Mouse (Mus musculus) left cerebral cortex, adult 11 months (tissue): ENCODE data around the gene Fanca.
"Not testable (repeated sequence)": the region's sequence is repeated elsewhere in the genome, so short reads cannot be mapped to it uniquely, and the experiment has no call there.

Experiments used
- DNase-seq: peaks from one replicate; pipeline ENCODE4 v3.0.0; 2022; ENCODE audit warnings: low spot score

Gene Fanca

DNA sequence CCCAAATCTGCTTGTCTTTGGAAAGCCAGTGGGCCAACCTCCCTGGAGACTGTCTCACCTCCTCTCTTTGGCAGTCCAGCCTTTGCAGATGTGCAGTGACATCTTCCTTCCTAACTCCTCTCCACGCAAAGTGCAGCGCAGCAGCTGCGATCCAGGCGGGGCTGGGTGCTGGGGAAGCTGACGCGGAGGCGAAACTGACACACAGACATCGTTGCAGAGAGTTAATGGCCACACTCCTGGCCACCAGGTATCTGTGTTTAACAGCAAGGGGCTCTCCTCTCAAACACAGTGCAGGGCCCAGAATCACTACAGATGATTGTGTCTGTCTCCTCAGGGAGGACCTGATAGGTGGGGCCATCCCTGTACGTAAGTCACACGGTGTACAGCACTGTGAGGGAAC, 47.2 kb downstream of the Fanca start:
- no peak for DNase-seq

GRCm38 (mm10) chr8:123267926-123268656, 50.3 kb downstream of the Fanca start:
- no peak for DNase-seq

- not testable (repeated sequence) for DNase-seq
Measured at GRCm38 (mm10) chr8:123257593-123257992, 60.8 kb downstream of the Fanca start.

- peak; percentile 59 for DNase-seq
Measured at GRCm38 (mm10) chr8:123257114-123257513, 61.3 kb downstream of the Fanca start.

- DNase-seq = no peak
Measured at GRCm38 (mm10) chr8:123255170-123255569, 63.2 kb downstream of the Fanca start.

DNA sequence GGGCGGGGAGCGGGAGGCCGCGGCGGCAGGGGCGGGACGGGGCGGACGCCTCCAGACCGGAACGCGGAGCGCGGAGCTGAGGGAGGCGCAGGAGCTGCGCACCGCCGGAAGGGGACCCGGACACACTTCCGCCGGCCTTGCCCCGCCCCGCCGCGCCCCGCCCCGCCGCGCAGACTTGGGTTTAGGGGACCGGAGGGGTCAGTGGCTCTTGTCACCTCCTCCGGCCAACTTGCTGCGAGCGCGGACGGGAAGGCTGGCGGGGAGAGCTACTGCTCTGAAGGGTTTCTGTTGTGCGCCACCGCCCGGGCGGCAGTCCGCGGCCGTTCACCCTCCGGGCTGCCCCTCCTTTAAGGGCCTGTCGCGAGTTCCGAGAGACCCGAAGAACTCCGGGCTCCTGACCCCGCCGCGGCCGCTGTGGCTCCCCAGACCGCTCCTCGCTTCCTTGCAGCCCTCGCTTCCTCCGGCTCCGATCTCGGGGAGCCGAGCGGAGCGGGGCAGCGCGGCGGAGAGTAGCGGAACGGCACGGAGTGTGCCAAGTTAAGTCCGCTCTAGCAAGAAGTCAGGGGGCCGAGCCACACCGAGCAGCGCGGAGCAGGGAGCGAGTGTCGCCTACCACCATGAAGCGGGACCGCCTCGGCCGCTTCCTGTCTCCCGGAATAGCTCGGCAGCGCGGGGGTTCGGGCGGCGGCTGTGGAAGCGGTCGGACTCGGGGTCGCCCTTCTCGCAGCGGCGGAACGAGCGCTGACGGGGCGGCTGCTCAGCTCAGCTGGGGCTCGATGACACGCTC, 64.1 kb downstream of the Fanca start, which contains the start of the genes Zfp276 and Vps9d1:
TSS of gene Zfp276 (plus strand) at position 97 of the 787 bp plus-strand sequence.
TSS of gene Vps9d1 (minus strand) at position 250 of the 787 bp plus-strand sequence.
- peak; percentile 61 for DNase-seq

GRCm38 (mm10) chr8:123253451-123254098, 64.8 kb downstream of the Fanca start:
- no peak for DNase-seq

DNA sequence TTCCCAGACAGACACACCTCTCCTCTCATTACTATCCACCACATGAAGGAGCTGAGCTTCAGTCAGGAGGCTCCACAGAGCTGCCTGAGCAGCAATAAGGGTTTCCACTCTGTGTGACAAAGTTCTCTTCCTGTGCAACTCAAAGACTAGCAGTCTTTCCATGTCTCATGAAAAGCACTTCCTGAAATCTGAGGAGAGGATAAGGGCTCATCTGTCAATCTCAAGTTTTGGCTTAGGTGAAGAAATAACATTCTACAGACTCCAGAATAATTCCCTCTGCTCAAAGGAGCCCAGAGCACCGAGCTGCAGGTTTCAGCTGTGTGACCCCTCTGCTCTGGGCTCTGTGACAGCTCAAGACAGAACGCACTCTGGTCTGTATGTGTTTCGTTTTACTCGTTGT, 65.5 kb downstream of the Fanca start:
- DNase-seq = no peak

GRCm38 (mm10) chr8:123250940-123251339, 67.4 kb downstream of the Fanca start:
- no peak for DNase-seq

GRCm38 (mm10) chr8:123248596-123248995, 69.8 kb downstream of the Fanca start:
- DNase-seq = no peak

GRCm38 (mm10) chr8:123247748-123248147, 70.6 kb downstream of the Fanca start:
- no peak for DNase-seq

GRCm38 (mm10) chr8:123245543-123245942, 72.8 kb downstream of the Fanca start:
- no peak for DNase-seq

GRCm38 (mm10) chr8:123244382-123244781, 74.0 kb downstream of the Fanca start:
- DNase-seq = no peak

DNA sequence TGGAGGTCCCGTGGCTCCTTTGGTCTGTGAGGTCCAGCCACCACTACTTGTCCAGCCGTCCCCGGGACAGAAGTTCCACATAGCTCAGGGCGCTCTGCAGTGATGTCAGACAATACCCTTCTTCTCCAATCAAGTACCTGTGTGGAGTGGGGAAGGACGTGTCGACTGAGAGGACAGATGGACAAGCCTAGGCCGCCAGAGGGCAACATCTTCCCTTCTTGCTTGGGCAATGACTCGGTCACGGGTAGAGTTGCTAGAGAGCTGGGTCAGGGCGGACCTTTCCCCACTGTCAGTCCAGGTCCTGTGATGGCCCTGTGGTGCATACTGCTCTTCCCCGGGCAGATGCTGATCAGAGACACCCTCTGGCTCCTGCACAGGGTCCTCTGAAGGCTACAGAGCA, 75.3 kb downstream of the Fanca start:
- DNase-seq = no peak

DNA sequence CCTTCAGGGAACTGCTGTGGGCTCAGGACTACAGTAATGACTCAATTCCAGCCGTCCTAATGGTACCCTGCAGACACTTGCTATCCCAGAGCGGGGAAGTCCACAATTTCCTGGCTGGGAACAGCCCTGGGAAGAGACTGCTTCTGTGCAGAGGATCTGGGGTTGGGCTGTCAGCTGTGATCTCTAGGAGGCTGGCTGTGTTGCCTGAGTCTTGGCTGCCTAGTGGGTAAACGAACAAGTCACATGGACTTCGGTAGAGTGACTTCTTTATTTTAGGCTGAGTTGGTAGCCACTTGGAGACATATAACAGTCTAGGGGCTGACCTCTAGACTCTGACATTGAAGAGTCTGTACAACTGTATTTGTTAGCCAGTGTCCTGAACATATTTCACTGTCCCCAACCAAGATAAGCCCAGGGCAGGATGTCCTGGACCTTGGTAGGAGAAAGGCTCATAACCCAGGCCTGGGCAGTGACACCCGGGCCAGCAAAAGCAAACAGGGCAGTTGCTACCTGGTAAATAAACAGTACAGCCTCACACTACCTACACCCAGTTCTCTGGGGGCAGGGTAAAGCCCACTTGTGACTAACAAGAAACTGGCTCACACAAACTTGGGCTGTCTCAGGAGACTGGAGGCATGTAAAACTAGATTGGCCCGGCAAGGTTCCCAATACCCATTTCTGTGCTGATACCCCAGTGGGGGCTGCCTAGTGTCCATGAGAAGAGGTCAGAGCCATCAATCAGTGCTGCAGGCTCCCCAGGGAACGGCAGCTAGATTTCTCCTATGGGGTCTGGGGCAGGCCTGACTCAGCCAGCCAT, 76.1 kb downstream of the Fanca start:
- no peak for DNase-seq

DNA sequence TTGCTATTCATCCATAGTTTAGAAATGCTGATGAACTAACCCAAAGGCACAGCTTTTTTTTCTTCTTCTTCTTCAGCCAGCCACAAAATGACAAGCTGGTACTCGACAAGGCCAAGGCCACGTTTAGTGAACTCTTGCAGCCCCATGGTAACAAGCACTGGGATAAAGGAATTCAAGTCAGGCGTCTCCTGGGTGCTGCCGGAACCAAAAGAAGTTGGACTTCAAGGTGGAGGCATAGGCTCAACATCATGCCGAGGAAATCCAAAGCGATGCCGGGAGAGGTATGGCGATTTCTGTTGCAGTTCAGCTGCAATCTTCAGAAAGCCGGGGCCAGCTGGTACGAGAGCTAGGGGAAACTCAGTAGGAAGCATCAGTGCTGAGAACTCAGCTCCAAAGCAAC, 79.0 kb downstream of the Fanca start:
- DNase-seq = no peak

GRCm38 (mm10) chr8:123235520-123236497, 82.6 kb downstream of the Fanca start, which contains the start of gene Spata2l:
Gene Spata2l (minus strand): TSS chr8:123236233.
- DNase-seq = peak; percentile 82

DNA sequence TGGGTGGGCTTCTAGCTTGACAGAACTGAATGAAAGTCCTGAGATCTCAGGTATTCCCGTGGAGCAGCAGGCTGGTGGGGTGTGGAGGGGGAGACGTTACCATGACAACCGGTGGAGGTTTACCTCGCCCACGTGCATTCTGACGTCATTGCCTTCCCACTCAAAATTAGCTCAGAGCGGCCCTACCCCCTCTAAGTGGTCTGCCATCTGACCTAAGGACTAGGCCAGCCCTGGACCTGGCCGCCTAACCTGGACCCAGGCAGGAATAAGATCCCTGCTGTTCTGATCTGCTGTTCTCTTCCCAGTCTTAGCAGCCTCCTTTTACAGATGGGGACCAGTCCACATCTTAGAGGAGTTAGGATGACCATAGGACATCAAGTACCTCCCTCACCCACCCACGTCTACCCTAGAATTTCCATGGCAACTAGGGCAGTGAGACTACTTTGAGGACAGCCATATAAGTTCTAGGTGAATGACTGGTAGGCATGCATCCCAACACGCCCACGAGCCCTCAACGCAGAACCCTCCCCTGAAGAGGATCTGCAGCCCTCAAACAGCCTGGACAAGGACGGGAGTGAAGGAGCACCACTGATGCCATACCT, 83.4 kb downstream of the Fanca start:
- peak; percentile 82 for DNase-seq

GRCm38 (mm10) chr8:123233760-123234159, 84.6 kb downstream of the Fanca start:
- no peak for DNase-seq

DNA sequence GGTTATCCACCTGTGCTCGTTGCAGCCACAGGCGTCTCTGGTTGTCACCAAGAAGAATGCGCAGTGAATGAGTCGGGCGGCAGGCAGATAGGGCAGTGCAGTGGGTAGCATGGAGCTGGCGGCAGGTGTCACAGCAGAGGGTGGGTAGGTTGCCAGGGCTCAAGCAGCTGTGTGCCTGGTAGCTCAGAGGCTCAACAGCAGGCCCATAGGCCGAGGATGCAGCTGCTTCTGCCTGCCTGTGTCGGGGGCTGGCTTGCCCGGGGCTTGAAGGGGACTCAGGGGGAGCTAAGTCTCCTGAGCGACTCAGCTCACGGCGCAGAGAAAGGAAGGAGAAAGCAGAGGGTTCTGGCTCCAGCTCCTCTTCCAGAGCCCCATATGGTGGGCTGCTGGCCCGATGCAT, 85.1 kb downstream of the Fanca start:
- DNase-seq = no peak
